Mouse (Mus musculus): ENCODE results near the gene Cntln.

Gene Cntln

DNA sequence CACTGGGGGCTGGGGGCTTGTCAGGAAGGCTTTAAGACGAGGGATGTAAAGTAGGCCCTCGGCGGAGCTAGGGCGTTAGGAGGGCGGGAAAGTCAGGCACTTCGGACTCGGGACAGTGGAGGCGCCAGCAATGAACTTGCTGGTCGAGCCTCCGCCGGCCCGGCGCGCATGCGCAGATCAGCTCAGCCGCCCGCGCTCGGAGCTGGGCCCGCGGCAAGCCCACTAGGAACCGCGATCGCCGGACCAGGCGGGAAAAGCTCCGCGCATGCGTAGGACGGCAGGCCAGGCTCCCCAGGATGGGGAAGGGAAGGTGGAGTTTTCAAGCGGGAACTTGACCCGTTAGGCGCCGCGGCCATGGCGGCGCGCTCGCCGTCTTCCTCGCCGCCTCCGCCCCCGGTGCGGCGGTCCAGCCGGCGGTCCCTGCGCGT, at the start of gene Cntln:
Cntln (plus strand) TSS at position 199 of the 428 bp plus-strand sequence.
- DNase-seq = peak; percentile 93 to 97

DNA sequence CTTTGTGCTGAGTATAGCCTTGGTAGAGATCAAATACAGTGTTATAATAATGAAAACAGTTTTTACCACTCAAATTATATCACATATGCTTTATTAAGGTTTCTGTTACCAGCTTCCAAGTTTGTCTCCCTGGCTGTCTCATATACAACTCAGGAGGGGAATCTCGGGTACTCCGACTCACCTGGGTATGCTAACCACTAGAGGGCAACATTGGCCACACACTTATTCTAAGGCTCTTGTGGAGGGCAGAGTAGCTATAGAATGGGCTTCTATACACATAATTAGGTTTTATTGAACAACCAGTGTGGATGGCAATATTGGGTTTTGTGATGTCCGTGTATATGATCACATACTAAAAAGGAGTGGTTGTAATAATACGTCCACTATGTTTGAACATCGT, 47.1 kb upstream of the Cntln start:
- peak; percentile 25 to 42 for DNase-seq

DNA sequence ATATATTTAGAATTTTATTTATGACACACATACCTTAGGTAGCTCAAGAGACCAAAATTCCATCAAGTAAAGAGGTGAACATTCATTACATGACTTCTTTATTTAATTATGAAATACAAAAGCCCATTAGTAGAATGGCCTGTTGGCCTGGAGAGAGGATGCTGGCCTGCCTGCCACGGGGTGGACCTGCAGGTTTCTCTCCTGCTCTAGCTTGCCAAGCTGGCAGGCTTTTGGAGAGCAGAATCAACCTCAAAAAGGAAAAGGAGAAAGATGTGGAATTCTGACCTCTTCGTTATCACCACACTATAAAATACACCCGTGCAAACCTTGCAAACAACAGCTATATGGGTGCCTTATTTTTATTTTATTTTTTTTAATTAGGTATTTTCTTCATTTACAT, 45.6 kb upstream of the Cntln start:
- DNase-seq = peak in 1 of 2 experiments; percentile 18

DNA sequence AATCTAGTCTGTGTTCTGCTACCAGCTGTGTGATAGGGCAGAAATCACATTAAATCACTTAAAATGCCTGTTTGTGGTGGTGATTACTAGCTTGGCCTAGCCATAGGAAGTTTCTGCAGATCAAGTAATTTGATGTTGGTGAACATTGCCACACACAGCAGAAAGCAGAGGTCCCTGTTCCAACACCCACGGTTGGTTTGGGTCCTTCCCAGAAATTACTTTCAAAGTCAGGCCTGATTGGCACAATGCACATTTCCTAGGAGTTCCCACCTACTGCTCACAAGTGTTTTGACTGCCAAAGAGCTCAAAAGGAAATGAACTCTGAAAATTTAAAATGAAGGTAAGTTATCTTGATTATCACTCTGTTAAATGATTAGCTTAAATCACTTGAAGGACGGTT, 44.6 kb upstream of the Cntln start:
- no peak for DNase-seq

DNA sequence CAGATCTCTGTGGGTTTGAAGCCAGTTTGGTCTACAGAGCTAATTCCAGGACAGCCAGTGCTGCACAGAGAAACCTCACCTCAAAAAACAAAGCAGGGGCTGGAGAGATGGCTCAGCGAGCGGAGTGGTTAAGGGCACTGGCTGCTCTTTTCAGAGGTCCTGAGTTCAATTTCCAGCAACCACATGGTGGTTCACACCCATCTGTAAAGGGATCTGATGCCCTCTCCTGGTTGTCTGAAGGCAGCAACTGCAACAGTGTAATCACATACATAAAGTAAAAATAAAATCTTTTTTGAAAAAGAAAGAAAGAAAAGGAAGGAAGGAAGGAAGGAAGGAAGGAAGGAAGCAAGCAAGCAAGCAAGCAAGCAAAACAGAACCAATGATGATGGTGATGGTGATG, 26.5 kb upstream of the Cntln start:
- no peak for DNase-seq

DNA sequence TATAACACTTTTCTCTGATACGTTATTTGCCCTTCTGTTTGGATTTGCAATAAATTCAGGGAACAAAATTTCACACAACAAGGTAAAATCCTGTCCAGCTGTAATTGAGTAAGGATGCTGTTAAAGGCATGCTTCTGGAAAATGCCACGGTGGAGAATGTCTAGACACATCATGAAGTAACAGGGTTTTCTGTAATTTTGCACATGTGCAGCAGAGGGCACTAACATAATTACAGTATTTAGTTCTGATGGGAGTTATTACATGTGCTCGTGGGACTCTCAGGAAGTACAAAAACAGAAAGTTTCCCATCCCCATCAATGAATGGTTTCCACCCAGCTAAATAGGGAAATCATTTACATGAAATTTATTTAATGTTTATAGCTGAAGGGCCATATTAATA, 7.8 kb upstream of the Cntln start:
- peak; percentile 17 to 58 for DNase-seq

DNA sequence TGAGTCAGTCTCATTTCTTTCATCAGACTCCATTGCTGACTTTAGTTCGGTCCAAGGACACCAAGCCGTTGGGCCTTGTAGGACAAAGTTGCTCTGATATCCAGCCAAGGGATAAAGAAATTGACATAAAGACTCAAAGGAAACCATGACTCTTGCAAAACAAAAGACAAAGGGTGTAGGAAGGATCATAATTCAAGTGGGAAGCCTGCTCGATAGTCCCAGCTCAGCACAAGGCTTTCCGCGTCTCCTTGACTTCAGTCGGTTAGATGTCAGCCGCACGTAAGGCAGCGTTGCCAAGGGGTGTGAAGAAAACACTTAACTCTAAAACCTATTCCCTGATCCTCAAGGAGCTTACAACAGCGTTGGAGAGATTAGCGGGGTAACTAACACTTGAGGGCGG, 463 bp upstream of the Cntln start:
- no peak for DNase-seq

DNA sequence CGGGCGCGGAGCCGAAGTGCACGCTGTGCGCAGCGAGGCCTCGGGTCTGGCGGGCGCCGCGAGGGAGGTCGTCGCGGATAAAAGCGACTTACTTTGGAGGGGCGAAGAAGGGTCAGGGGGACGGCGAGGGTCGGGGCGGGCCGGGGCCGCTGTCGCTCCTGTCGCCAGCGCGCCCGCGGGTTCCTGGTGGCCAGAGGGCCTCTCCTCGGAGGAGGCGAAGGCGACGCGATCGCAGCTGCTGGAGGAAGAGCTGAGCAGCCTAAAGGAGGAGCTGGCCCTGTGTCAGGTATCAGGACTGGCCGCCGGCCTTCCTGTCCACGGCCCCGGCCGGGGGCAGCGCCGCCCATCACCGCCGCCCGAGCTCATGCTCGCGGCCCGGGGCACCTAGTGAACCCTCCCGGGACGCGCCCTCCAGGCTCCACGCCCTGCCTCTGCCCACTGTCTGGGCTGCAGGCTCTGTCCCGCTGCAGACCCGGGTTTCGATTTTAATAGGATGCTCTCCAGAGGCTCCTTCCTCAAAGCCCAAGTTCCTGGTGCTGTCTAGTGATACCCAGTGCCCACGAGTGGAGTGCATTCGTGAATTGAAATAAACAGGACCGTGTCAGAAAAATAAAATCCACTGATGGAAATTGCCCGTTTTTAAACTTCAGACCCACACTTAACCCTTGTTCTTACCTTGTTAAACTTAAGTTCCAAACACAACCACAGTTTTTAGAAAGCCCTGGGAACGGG, 596 bp downstream of the Cntln start:
- DNase-seq = peak; percentile 68 to 69

DNA sequence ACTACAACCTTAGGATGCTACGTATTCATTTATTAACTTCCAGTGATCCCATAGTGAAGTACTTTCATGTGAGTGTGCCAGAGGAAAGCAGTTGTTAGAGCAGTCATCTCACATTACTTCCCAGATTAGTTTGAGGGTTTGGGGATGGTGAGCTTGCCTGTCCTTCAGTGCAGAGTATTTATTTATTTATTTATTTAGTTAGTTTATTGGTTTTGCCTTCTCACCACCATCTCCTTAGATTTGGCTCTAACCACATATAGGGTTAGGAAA, 1.1 kb downstream of the Cntln start:
- DNase-seq = no peak

DNA sequence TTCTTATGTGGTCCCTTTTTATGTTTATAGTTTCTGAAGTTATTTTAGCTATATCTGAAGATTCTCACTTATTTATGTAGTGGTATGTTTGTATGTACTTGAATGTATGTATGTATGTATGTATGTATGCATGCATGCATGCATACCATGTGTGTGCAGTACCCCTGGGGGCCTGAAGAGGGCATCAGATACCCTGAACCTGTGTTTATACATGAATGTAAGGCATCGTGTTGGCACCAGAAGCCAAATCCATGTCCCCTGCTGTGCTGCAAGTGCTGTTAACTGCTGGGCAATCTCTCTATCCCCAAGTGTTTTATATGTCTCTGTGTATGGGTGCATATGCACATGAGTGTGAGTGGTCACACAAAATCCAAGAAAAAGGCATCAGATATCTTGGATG, 34.3 kb downstream of the Cntln start:
- peak in 1 of 2 experiments; percentile 11 for DNase-seq

DNA sequence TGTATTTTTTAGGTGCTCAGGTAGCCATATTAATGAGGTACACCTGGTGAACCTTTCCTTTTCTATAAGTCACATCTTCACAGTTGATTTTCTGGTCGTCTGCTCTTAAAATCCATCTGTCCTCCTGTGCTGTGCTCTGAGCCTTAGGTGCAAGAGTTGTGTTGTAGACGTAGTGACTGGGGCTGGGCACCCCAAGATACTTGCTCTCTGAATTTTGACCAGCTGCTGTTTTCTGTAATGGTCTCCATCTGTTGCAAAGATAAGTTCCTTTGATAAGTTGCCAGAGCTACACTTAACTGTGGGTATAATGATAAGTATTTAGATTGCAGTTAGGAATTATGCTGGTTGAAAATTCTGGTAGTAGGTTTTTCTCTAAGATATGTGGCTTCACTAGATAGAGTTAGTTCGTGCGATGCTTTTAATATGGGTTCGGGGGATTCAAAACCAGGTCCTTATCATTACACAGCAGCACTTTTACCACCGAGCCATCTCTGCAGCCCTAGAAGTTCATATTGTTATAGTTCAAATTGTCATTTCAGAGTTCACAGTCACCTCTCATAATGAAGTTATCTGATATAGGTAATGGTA, 50.3 kb downstream of the Cntln start:
- DNase-seq = no peak

DNA sequence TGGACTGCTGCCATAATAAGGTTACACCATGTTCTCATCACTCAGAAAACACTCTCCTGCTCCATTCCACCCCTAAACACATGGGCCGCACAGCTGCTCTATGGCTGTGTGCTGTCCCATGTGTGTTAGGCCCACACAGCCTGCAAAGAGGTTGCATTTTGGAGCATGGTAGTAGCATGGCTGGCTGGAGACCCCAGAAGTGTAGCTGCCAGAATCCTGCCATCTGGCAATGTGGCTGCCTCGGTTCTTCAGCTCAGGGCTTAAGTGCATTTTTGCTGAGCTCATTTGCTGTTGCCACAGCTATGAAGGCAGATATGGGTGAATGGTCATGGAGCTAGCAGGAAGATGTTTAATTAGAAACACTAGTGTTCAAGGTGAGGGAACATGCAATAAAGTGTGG, 58.0 kb downstream of the Cntln start:
- no peak for DNase-seq

DNA sequence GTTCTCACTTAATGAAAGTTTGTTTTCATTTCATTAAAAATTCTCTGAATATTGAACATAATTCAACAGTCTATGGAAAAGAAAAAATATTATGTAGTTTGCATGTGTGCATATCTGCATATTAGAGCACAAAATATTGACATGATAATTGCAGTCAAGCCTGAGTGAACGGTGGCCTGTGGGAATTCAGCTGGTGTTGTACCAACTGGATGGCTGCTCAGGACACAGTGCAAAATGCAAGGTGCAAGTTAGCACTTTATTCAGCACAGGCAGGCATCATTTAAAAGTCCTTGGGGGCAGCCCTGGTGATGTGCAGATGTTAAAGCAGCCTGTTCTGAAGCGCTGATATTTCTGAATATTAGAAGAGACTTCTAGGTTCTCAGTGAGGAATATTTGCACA, 58.5 kb downstream of the Cntln start:
- no peak for DNase-seq

DNA sequence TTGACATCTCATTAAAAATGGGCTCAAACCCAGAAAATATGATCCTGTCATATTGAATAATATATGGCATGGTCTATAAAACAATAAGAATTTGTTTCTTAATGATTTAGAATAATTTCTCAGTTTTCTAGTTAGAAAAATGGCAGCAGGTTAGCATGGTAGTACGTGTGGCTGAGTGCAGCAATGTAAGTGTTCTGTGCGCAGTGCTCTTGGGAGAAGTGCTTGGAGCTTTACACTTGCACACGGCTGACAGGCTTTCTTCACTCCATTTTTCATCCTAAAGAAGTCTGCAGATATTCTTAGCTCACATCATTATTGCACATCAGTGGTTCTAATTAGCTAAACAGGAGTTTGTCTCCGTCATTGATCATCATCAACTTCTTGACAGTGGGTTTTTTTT, 60.0 kb downstream of the Cntln start:
- DNase-seq = no peak

DNA sequence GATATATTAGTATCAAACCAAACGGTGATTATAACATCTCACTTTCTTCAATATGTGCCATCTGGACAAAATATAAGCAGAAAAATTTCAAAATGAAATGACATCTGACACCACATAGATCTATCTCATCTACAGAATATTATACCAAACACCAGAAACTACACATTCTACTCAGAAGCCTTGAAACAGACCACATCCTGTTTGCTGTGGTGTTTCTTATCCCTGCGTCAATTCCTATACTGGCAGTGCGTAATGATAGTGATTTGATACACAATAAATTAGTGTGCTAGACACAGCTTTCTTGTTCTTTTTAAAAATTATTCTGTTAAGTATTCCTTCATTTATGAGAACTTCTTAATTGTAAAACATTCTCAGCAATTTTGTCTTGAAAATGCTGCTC, 62.3 kb downstream of the Cntln start:
- no peak for DNase-seq

DNA sequence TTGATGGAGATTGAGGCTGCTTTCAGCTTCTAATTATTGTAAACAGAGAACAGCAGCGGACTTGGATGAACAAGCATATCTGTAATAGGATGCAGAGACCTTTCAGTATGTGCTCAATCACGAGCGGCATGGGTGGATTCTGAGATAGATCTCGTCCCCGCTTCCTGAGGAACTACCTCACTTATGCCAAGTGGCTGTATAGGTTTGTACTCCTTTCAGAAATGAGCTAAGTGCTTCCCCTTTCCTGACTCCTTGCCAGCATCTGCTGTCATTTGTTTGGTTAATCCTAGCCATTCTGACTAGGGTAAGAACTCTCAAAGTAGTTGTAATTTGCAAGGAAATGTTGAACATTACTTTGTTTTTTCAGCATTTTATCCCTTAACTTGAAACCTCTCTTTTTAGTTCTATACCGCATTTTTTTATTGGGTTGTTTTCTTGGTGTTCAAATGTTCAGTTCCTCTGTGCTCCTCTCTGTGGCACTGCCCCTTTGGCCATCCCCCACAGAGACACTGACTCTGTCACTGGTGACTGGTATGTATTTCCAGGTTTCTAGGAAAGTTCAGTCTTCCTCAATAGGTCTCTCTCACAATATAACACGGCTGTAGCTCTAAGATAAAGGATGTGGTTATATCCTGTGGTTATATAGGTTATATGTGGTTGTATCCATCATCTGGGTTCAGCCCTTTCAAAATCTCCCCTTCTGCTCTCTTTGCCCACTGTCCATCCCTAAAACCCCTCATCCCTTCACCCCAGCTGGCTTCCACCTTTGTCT, 93.0 kb downstream of the Cntln start:
- no peak for DNase-seq

DNA sequence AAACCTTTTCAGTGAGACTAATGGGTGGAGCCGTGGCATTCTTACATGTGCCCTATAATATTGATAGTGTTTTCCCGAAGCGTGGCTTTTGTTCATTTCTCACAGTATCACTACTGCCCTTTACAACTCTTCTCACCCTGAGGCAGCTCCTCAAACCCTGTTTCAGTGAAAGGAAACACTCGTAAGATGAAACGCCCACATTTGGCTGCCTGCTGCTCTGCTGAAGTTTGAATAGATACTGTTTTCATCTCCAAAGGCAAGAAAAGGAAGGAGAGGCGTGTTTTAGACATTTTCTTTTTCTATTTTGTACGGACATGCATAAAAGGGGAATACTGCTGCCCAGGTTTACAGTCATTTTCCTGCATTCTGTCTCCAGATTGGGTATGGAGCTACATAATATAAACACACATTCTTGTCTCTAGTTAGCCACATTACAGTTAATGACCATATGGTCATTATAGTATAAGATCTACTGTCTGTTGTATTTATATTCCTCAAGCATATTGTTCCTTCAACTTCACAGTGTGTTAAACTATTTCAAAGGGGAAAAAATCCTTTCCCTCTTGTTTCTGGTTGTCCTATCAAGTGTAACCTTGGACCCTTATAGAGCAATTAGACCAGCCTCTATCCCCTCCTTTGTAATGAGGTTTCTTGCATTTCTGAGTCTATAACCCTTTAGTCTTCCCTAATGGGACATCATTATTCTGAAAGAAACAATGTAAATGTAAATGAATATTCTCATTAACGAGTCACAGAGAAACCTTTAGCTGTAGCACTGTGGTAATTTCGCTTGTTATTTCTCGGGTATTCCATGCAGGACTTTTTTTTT, 111.6 kb downstream of the Cntln start:
- no peak for DNase-seq

DNA sequence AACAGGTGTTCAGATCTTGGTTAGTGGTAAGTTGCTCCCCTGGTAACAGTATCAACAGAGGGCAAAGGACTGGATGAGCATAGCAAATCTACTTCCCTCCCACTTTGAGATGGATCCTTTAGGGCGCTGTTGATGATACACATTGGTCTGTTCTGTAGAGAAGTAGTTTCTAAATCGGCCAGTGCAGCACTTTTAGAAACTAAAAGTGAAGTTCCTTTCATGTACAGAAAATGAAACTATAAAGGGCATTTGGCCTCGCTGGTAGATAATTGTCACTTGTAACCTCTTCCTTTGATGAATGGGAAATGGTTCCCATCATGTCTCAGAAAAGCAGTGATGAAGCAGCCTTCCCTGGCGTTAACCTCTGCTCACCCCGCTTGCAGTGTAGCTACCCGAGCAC, 121.5 kb downstream of the Cntln start:
- no peak for DNase-seq

DNA sequence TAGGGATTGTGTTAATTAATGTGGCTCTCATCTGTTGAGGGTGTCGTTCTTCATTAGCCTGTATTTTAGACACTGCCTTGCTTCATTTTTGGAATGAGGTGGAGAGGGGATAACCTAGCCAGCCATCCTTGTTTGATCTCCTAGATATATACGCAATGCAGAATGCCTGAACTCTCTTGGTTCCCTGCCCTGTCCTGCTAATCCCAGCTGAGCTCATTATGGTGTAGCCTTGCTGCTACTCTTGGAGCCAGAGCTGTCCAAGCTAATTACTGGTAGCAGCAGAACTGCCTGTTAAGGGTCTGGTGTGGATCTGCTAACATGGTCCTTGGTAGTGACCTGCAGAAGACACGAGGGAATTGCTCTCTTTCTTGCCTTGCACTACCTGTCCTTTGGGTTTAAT, 122.7 kb downstream of the Cntln start:
- DNase-seq = peak in 1 of 2 experiments; percentile 21

DNA sequence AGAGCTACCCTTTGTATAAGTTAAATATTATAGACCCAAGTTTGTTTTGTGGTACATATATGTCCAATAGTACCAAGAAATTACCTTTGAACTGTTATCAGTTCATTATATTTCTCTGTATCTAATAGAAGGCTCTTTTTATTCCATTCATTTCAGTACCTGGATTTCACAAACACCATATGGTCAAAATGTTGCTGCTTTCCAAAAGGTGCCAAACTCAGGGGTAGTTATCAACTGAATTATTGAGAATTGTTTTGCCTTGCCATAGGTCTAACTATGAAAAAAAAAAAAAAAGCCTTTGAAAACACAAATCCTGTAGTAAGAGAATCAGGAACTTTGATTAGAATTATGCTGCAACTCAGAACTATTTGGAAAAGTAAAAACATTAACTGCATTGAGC, 126.7 kb downstream of the Cntln start:
- no peak for DNase-seq

DNA sequence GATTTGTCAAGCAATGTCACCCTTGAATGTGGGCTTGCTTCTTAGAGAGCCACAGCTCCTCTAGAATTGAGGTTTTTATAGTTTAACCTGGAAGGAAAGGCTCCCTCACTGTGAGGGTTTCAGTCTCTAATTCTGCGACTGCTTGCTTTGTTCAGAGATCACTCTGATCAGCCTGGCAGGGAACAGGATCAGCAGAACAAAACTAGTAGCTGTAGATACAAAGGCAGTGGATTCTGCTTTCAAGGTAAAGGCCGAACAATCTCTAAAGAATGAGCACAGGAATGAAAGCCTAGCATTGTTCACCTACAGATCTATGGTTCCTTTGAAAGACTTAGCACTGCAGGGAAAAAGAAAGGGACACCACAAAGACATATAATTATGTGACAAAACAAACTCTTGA, 161.6 kb downstream of the Cntln start:
- no peak for DNase-seq

DNA sequence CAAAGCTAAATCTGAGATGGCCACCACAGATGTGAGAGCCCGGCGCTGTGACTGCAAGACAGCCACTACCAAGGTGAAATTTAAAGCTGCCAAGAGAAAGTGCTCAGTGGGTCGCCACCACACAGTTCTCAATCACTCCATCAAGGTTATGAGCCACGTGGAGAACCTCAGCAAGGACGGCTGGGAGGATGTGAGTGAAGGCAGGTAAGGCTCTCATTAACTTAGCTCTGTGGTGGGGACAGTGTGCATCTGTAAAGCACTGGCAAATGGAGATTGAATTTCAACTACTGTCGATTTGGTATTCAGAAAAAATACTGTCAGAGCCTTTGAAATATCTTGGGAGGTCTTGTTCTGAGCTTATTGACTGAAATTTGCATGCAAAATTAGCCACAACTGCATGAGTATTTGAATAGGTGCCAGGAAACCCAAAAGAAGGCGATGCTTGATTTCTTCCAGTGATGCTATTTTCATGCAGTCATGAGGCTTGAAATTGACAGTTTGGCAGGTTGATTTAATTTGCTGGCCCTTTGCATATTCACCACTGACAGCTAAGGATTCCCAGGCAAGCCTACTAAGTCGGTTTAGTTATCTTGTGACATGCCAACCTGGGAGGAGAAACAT, 165.9 kb downstream of the Cntln start:
- DNase-seq = no peak

DNA sequence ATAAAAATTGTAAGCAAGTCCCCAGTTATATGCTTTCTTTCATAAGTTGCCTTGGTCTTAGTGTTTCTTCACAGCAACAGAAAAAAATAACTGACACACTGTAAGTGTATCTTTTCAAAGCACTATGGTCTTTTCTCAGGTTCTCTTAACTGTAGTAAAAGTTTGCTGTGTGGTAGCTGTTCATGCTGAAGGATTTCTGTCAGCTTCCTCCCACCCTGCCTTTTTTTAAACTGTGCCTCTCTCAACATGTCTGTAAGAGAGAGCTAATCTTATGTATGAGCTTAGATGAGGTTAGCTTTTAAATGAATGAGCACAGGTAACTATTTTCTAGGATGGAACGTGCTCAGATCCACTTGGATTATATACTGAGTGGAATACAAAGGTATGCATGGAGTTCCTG, 170.5 kb downstream of the Cntln start:
- DNase-seq = no peak

Data from cerebellum, postnatal 36 days (tissue).